Mouse (Mus musculus): ENCODE measurements around the gene Gtf2a2. TPM values are rescaled to one million over a fixed set of nuclear protein-coding genes. Genes with fewer than 3 reads are reported as not detected.

Gene Gtf2a2
- total and polyA plus RNA-seq, 3 experiments: 74.9 to 75.8 TPM; not detected in 1

DNA sequence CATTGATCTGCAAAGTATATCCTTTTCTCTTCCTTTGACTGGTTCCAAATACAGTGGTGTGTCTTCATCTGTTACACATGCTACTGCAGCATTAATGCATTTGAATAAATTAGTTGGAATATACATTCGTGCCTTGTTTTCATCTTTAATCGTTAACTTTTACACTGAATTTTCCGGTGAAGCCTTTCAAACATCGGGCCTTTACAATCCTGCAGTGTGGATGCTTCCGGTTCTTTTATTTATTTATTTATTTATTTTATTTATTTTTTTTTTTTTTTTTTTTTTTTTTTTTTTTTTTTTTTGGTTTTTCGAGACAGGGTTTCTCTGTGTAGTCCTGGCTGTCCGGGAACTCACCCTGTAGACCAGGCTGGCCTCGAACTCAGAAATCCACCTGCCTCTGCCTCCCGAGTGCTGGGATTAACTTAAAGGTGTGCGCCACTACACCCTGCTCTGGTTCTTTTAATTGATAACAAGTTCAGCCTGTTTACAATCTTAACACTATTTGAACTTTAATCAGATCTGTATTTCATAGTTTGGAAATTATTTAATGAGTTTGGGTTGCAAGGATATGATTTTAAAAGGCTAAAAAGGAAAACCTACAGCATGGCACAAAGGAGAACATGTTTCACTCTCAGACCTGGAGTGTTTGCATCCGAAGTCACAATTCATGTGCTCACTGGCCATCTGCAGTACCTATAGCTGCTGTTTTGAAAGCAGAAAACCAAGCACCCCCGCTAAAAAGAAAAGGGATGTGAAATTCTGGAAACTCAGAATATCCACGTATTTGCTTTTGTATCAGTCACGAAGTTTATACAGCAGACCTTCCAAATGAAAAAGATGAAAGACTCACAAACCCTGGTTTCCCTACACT, 578 bp upstream of the Gtf2a2 start:
- H3K27me3 ChIP-seq (ENCODE audit: control insufficient read depth in 1 of 2, insufficient read depth in 2 of 2, low read length in 2 of 2): no peaks in the 10 kb centered on the region
- peak overlapping the region; percentile 62 for H3K27ac ChIP-seq (ENCODE audit: control insufficient read depth, low read depth, low read length)
- peaks cover 0 to 5% of the 10 kb centered on the region in 2 experiments; a peak in 3 of 4 replicates for H3K4me1 ChIP-seq (ENCODE audit: control insufficient read depth in 1 of 2, insufficient read depth in 2 of 2, low read length in 2 of 2)
- no peak for TF ChIP-seq MAX (IDR thresholded peaks at IDR 0.05; ENCODE audit: low read length)
- no peak for TF ChIP-seq MAZ (IDR thresholded peaks at IDR 0.05; ENCODE audit: low read depth, low read length)
- peaks cover 7 to 26% of the 10 kb centered on the region in 2 experiments for H3K36me3 ChIP-seq (ENCODE audit: control insufficient read depth in 1 of 2, insufficient read depth in 2 of 2, low read length in 2 of 2)
- H3K79me2 ChIP-seq (ENCODE audit: control insufficient read depth, insufficient read depth, low read length, poor library complexity): peaks cover 20% of the 10 kb centered on the region
- DNase-seq (ENCODE audit: low read depth, low spot score): no peak
- H3K9me3 ChIP-seq (replicated peaks; ENCODE audit: insufficient read depth, low read length): no peaks in the 10 kb centered on the region
- H3K4me3 ChIP-seq (ENCODE audit: control insufficient read depth in 1 of 2, insufficient read depth in 1 of 2, low read depth in 2 of 2, low read length in 2 of 2): peak overlapping the region; percentile 73 to 98
- H3K9ac ChIP-seq (ENCODE audit: control insufficient read depth, low read depth, low read length, poor library complexity, severe bottlenecking): peak overlapping the region; percentile 70

- peaks cover 0 to 11% of the 10 kb centered on the region in 2 experiments; a peak in 3 of 4 replicates for H3K4me1 ChIP-seq (ENCODE audit: control insufficient read depth in 1 of 2, insufficient read depth in 2 of 2, low read length in 2 of 2)
- no peak overlapping the region for H3K27ac ChIP-seq (ENCODE audit: control insufficient read depth, low read depth, low read length)
- no peak overlapping the region for H3K9ac ChIP-seq (ENCODE audit: control insufficient read depth, low read depth, low read length, poor library complexity, severe bottlenecking)
- no peaks in the 10 kb centered on the region for H3K27me3 ChIP-seq (ENCODE audit: control insufficient read depth in 1 of 2, insufficient read depth in 2 of 2, low read length in 2 of 2)
- no peaks in the 10 kb centered on the region for H3K9me3 ChIP-seq (replicated peaks; ENCODE audit: insufficient read depth, low read length)
- DNase-seq (ENCODE audit: low read depth, low spot score): no peak
- H3K4me3 ChIP-seq (ENCODE audit: control insufficient read depth in 1 of 2, insufficient read depth in 1 of 2, low read depth in 2 of 2, low read length in 2 of 2): no peak overlapping the region
- TF ChIP-seq GABPA (IDR thresholded peaks at IDR 0.05; ENCODE audit: low read depth, low read length): no peak
- TF ChIP-seq JUND (IDR thresholded peaks at IDR 0.05; ENCODE audit: low read depth, low read length): no peak
- peak; percentile 55; the same call in 1 of the 2 replicates for TF ChIP-seq MAFK (IDR thresholded peaks at IDR 0.05; ENCODE audit: borderline replicate concordance, low read depth, low read length)
- no peak for TF ChIP-seq MYB (IDR thresholded peaks at IDR 0.05; ENCODE audit: low read depth, low read length)
- no peak for TF ChIP-seq NRF1 (IDR thresholded peaks at IDR 0.05; ENCODE audit: insufficient read depth, low read depth, low read length, poor library complexity, severe bottlenecking)
- TF ChIP-seq EP300 (IDR thresholded peaks at IDR 0.05; ENCODE audit: low read depth in 1 of 2, low read length in 2 of 2): no peak
- TF ChIP-seq POLR2A (IDR thresholded peaks at IDR 0.05; ENCODE audit: control insufficient read depth in 1 of 2, insufficient read depth in 1 of 2, low read depth in 1 of 2, low read length in 2 of 2, poor library complexity in 1 of 2): no peak
- H3K79me2 ChIP-seq (ENCODE audit: control insufficient read depth, insufficient read depth, low read length, poor library complexity): peaks cover 20% of the 10 kb centered on the region
- H3K36me3 ChIP-seq (ENCODE audit: control insufficient read depth in 1 of 2, insufficient read depth in 2 of 2, low read length in 2 of 2): peaks cover 15 to 26% of the 10 kb centered on the region in 2 experiments
Measured at GRCm38 (mm10) chr9:70015632-70016031, 3.3 kb downstream of the Gtf2a2 start.

GRCm38 (mm10) chr9:70018879-70019278, 6.5 kb downstream of the Gtf2a2 start:
- Histone ChIP-seq H3K36me3 (ENCODE audit: control insufficient read depth in 1 of 2, insufficient read depth in 2 of 2, low read length in 2 of 2) (peaks cover 16 to 34% of the 10 kb centered on the region in 2 experiments), H3K9me3 (replicated peaks; ENCODE audit: insufficient read depth, low read length) (no peaks in the 10 kb centered on the region), H3K4me1 (ENCODE audit: control insufficient read depth in 1 of 2, insufficient read depth in 2 of 2, low read length in 2 of 2) (peaks cover 2 to 19% of the 10 kb centered on the region in 2 experiments), H3K27ac (ENCODE audit: control insufficient read depth, low read depth, low read length) (no peak overlapping the region), H3K4me3 (ENCODE audit: control insufficient read depth in 1 of 2, insufficient read depth in 1 of 2, low read depth in 2 of 2, low read length in 2 of 2) (no peak overlapping the region), H3K27me3 (ENCODE audit: control insufficient read depth in 1 of 2, insufficient read depth in 2 of 2, low read length in 2 of 2) (no peaks in the 10 kb centered on the region), H3K9ac (ENCODE audit: control insufficient read depth, low read depth, low read length, poor library complexity, severe bottlenecking) (no peak overlapping the region), H3K79me2 (ENCODE audit: control insufficient read depth, insufficient read depth, low read length, poor library complexity) (peaks cover 6% of the 10 kb centered on the region)
- peak; percentile 43 for TF ChIP-seq RAD21 (IDR thresholded peaks at IDR 0.05; ENCODE audit: low read depth, low read length)
- no peak for TF ChIP-seq SIN3A (IDR thresholded peaks at IDR 0.05; ENCODE audit: low read length)
- peak in 2 of 3 experiments; percentile 38 to 57; a peak in 4 of 6 replicates for TF ChIP-seq CTCF (IDR thresholded peaks at IDR 0.05 in 2 of 3, conservative IDR thresholded peaks at IDR 0.05 in 1 of 3; ENCODE audit: control insufficient read depth in 1 of 3, insufficient read depth in 1 of 3, low read depth in 2 of 3, low read length in 3 of 3, poor library complexity in 1 of 3, severe bottlenecking in 1 of 3)
- TF ChIP-seq SMC3 (IDR thresholded peaks at IDR 0.05; ENCODE audit: low read depth, low read length): peak; percentile 41
- DNase-seq (ENCODE audit: low read depth, low spot score): peak; percentile 48
